Mouse (Mus musculus) frontal cortex, adult (tissue): Measurements from ENCODE around the gene Nampt.

ENCODE experiments used
- ATAC-seq: cut with Nextera tagmentation; 2 replicates; pipeline ENCODE4 v1.9.2; 2017; ENCODE audit warnings: mild to moderate bottlenecking, moderate library complexity, mixed read lengths; ENCODE audit not compliant: low TSS enrichment

Gene Nampt

GRCm38 (mm10) chr12:32819416-32819815 lies at the start of gene Nampt:
Gene Nampt (plus strand): TSS chr12:32819545.
- ATAC-seq = peak; percentile 3; the same call in 1 of the 2 replicates

GRCm38 (mm10) chr12:32770766-32771165 lies 48.6 kb upstream of the Nampt start:
- no peak for ATAC-seq

GRCm38 (mm10) chr12:32774592-32774991 lies 44.8 kb upstream of the Nampt start:
- ATAC-seq = no peak

- no peak for ATAC-seq
Measured at GRCm38 (mm10) chr12:32789092-32789491, 30.3 kb upstream of the Nampt start.

- no peak for ATAC-seq
Measured at GRCm38 (mm10) chr12:32795765-32796471, 23.4 kb upstream of the Nampt start.

GRCm38 (mm10) chr12:32797438-32797837 lies 21.9 kb upstream of the Nampt start:
- ATAC-seq = no peak

- ATAC-seq = no peak
Measured at GRCm38 (mm10) chr12:32801078-32801477, 18.3 kb upstream of the Nampt start.

GRCm38 (mm10) chr12:32805559-32805958 lies 13.8 kb upstream of the Nampt start:
- ATAC-seq = no peak

- peak; percentile 91 for ATAC-seq
Measured at GRCm38 (mm10) chr12:32819823-32820605, 669 bp downstream of the Nampt start.

- peak; percentile 64 for ATAC-seq
Measured at GRCm38 (mm10) chr12:32820688-32821503, 1.6 kb downstream of the Nampt start.

- no peak for ATAC-seq
Measured at GRCm38 (mm10) chr12:32821504-32822011, 2.2 kb downstream of the Nampt start.

- ATAC-seq = no peak
Measured at GRCm38 (mm10) chr12:32822066-32822465, 2.7 kb downstream of the Nampt start.

GRCm38 (mm10) chr12:32824586-32824985 lies 5.2 kb downstream of the Nampt start:
- ATAC-seq = no peak

- ATAC-seq = peak; percentile 53; the same call in 1 of the 2 replicates
Measured at GRCm38 (mm10) chr12:32826971-32827370, 7.6 kb downstream of the Nampt start.

GRCm38 (mm10) chr12:32828137-32828760 lies 8.9 kb downstream of the Nampt start:
- ATAC-seq = peak; percentile 88

GRCm38 (mm10) chr12:32829321-32830090 lies 10.2 kb downstream of the Nampt start:
- no peak for ATAC-seq

- ATAC-seq = no peak
Measured at GRCm38 (mm10) chr12:32832076-32832475, 12.7 kb downstream of the Nampt start.

GRCm38 (mm10) chr12:32834781-32835180 lies 15.4 kb downstream of the Nampt start:
- no peak for ATAC-seq

GRCm38 (mm10) chr12:32835235-32835634 lies 15.9 kb downstream of the Nampt start:
- ATAC-seq = no peak

GRCm38 (mm10) chr12:32838406-32838805 lies 19.1 kb downstream of the Nampt start:
- ATAC-seq = peak; percentile 43

- ATAC-seq = no peak
Measured at GRCm38 (mm10) chr12:32838954-32839353, 19.6 kb downstream of the Nampt start.
